Mouse (Mus musculus) c-Kit-positive CD71-positive TER-119-negative erythroid progenitor cells, embryonic 14.5 days (primary cell): ENCODE measurements around the gene Eef1akmt2.

Source experiments
- DNase-seq: peaks from one replicate; pipeline ENCODE4 v3.0.0-alpha.2; 2013; ENCODE audit warnings: low read depth

Eef1akmt2 gene

GRCm38 (mm10) chr7:132810368-132810767 lies 42.1 kb downstream of the Eef1akmt2 start:
- DNase-seq: no peak

GRCm38 (mm10) chr7:132809721-132810120 lies 42.8 kb downstream of the Eef1akmt2 start:
- no peak for DNase-seq

- DNase-seq: no peak
Observed at GRCm38 (mm10) chr7:132808841-132809682, 43.4 kb downstream of the Eef1akmt2 start.

GRCm38 (mm10) chr7:132808051-132808796 lies 44.2 kb downstream of the Eef1akmt2 start:
- no peak for DNase-seq

GRCm38 (mm10) chr7:132806926-132807857 lies 45.3 kb downstream of the Eef1akmt2 start:
- no peak for DNase-seq

GRCm38 (mm10) chr7:132806286-132806685 lies 46.2 kb downstream of the Eef1akmt2 start:
- DNase-seq: no peak

- DNase-seq: no peak
Observed at GRCm38 (mm10) chr7:132804951-132805350, 47.5 kb downstream of the Eef1akmt2 start.

GRCm38 (mm10) chr7:132804461-132804860 lies 48.0 kb downstream of the Eef1akmt2 start:
- no peak for DNase-seq

GRCm38 (mm10) chr7:132803962-132804361 lies 48.5 kb downstream of the Eef1akmt2 start:
- no peak for DNase-seq

- no peak for DNase-seq
Observed at GRCm38 (mm10) chr7:132803336-132803735, 49.1 kb downstream of the Eef1akmt2 start.

- DNase-seq: no peak
Observed at GRCm38 (mm10) chr7:132802691-132803090, 49.8 kb downstream of the Eef1akmt2 start.

- DNase-seq: no peak
Observed at GRCm38 (mm10) chr7:132802066-132802465, 50.4 kb downstream of the Eef1akmt2 start.

GRCm38 (mm10) chr7:132801509-132801908 lies 51.0 kb downstream of the Eef1akmt2 start:
- DNase-seq: no peak

GRCm38 (mm10) chr7:132800868-132801267 lies 51.6 kb downstream of the Eef1akmt2 start:
- DNase-seq: no peak

- DNase-seq: no peak
Observed at GRCm38 (mm10) chr7:132799119-132800016, 53.1 kb downstream of the Eef1akmt2 start.

GRCm38 (mm10) chr7:132795141-132795540 lies 57.3 kb downstream of the Eef1akmt2 start:
- no peak for DNase-seq

- DNase-seq: no peak
Observed at GRCm38 (mm10) chr7:132793467-132793866, 59.0 kb downstream of the Eef1akmt2 start.

- DNase-seq: no peak
Observed at GRCm38 (mm10) chr7:132790447-132791219, 61.8 kb downstream of the Eef1akmt2 start.

GRCm38 (mm10) chr7:132788826-132789225 lies 63.6 kb downstream of the Eef1akmt2 start:
- DNase-seq: no peak
